Mouse (Mus musculus) cerebellum, adult 18-20 months (tissue): Measurements from ENCODE around the gene Stk11ip.

Experiments
- DNase-seq, 2 experiments: peaks; one replicate each; pipeline ENCODE4 v3.0.0; 2021

The Stk11ip gene

GRCm38 (mm10) chr1:75521321-75522031, at the start of gene Stk11ip:
TSS of gene Stk11ip (plus strand) at chr1:75521529.
- peak; percentile 92 to 94 for DNase-seq

GRCm38 (mm10) chr1:75476441-75476840, 44.9 kb upstream of the Stk11ip start:
- DNase-seq, result no peak

GRCm38 (mm10) chr1:75477264-75477965, 43.9 kb upstream of the Stk11ip start:
- DNase-seq, result peak; percentile 92 to 96

- DNase-seq, result peak in 1 of 2 experiments; percentile 38
Measured at GRCm38 (mm10) chr1:75477966-75478290, 43.4 kb upstream of the Stk11ip start.

GRCm38 (mm10) chr1:75478497-75478896, 42.8 kb upstream of the Stk11ip start:
- DNase-seq, result no peak

GRCm38 (mm10) chr1:75478916-75479634, 42.3 kb upstream of the Stk11ip start, which contains the start of the genes Chpf and Tmem198:
TSS of gene Chpf (minus strand) at chr1:75479307.
TSS of gene Tmem198 (plus strand) at chr1:75479532.
- DNase-seq, result peak; percentile 98 to 99

GRCm38 (mm10) chr1:75479635-75479989, 41.7 kb upstream of the Stk11ip start:
- DNase-seq, result no peak

GRCm38 (mm10) chr1:75480036-75480435, 41.3 kb upstream of the Stk11ip start:
- DNase-seq, result peak; percentile 41 to 54

- DNase-seq, result no peak
Measured at GRCm38 (mm10) chr1:75480735-75481134, 40.6 kb upstream of the Stk11ip start.

- DNase-seq, result no peak
Measured at GRCm38 (mm10) chr1:75486561-75486960, 34.8 kb upstream of the Stk11ip start.

GRCm38 (mm10) chr1:75487040-75487404, 34.3 kb upstream of the Stk11ip start:
- peak in 1 of 2 experiments; percentile 48 for DNase-seq

GRCm38 (mm10) chr1:75487405-75488161, 33.7 kb upstream of the Stk11ip start:
- peak; percentile 86 for DNase-seq

- DNase-seq, result no peak
Measured at GRCm38 (mm10) chr1:75490785-75491551, 30.4 kb upstream of the Stk11ip start.

- no peak for DNase-seq
Measured at GRCm38 (mm10) chr1:75492579-75493170, 28.7 kb upstream of the Stk11ip start.

- DNase-seq, result peak; percentile 54
Measured at GRCm38 (mm10) chr1:75494878-75495548, 26.3 kb upstream of the Stk11ip start.

GRCm38 (mm10) chr1:75498897-75499296, 22.4 kb upstream of the Stk11ip start:
- DNase-seq, result no peak

- DNase-seq, result no peak
Measured at GRCm38 (mm10) chr1:75499441-75499840, 21.9 kb upstream of the Stk11ip start.

GRCm38 (mm10) chr1:75501905-75502304, 19.4 kb upstream of the Stk11ip start:
- DNase-seq, result no peak

GRCm38 (mm10) chr1:75502945-75503650, 18.2 kb upstream of the Stk11ip start:
- no peak for DNase-seq

GRCm38 (mm10) chr1:75503651-75503980, 17.7 kb upstream of the Stk11ip start:
- no peak for DNase-seq
